Mouse (Mus musculus) granulocyte monocyte progenitor cell, adult 5-6 weeks (primary cell): Measurements from ENCODE around the gene Polm. TPM values are rescaled to one million over a fixed set of nuclear protein-coding genes. Genes with fewer than 3 reads are reported as not detected.

ENCODE experiments used
- ATAC-seq: replicated peaks from 2 replicates; pipeline ENCODE4 v1.8.0; 2016; ENCODE audit warnings: mild to moderate bottlenecking, moderate TSS enrichment, inconsistent platforms; ENCODE audit not compliant: poor library complexity, severe bottlenecking
- total RNA-seq, 2 experiments: library from RNA; stranded (forward) in 1 of 2; stranded (reverse) in 1 of 2; fragments of 200-712, 200-1000 nt in 1 of 2; fragments of >200 nt in 1 of 2; fragmentation: Nextera tagmentation in 1 of 2; gene quantifications; 2 replicates each; pipeline ENCODE4 v1.2.3; 2014 to 2017

The Polm gene
- total RNA-seq (2014; fragmentation: Nextera tagmentation) (0.73 and 2.3 TPM in 2 replicates), total RNA-seq (2017) (0.26 TPM in 1 of 2 replicates, not detected in the other)

DNA sequence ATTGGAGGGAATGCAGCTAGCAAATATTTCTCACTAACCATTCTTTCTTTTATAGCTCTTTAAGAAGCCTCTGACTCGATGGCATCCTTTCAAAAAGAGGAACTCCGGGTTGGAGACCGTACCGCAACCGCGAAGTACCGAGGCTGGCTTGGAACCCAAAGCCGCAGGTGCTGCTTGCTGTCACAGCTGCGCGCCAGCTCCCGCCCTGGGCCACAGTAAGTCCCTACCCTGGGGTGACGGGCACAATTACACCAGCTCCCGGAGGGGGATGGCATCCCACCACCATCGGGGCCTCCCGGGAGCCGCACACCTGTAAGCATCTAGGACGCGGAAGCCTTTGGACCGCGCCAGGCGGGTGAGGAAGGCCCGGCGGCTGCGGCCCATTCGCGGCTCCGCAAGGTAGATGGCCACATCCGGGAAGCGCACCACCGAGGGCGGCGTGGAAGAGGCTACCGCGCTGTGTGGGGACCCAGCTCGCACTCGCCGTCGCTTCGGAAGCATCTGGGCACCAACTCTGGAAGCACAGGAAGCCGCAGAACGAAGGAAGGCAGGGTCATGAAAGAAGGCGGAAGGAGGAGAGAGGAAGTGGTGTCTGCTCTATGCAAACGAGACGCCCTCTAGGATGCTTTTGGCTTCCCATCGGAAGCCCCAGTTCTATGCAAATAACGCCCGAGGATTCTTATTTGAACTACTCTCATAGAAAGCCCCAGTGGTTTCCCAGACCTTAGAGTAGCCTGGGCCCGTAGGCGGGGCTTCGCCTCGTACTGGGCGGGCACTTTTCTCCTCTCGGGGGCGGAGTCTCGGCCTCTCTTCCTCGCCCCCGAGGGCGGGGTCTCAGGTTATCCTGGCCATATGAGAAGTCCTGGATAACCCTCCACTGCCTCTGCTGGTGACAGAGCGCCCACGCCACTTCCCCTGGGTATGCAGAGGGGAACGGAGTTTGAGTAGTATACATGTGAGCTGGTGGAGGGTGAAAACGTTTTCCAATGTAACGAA, at the start of gene Polm:
Gene Polm, minus strand, starts transcription at position 766 of the 996 bp plus-strand sequence.
- peak; percentile 89 for ATAC-seq

DNA sequence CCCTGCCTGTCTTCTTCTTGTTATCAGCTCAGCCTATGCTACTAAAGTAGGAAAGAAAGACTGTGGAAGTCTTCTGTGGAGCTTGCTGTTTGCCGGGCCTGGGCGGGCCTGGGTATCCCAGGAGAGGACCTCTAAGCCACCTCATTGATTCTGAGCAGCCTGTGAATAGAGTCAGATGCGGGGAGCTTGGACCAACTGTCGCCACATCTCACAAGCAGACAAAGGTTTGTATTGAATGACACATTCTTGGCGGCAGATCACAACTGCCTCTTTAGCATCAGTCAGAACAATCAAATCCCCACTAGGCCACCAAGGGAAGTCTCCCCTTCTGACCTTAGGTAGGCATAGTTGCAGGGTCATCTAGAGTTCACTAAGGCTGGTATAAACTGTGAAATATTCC, 49.4 kb upstream of the Polm start:
- ATAC-seq, result no peak

DNA sequence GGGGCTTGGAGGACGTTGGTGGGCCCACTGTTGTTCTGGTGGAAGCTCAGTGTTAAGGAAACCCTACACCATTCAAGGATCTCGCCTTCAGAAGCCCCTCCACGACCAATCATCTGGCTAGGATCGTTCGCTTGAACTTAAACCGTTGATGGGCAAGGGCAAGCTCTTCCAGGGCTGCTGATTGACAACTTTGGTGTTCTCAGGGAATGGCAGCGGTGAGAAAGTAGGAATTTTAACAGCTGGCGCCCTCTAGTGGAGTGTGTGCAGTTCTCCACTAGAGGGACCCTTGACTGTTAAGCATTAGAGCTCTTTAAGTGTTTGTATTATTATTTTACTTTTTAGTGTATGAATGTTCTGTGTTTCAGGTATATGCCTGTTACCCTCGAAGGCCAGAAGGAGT, 48.4 kb upstream of the Polm start:
- peak; percentile 60 for ATAC-seq

GRCm38 (mm10) chr11:5882518-5882917, 44.7 kb upstream of the Polm start:
- peak; percentile 33 for ATAC-seq

- peak; percentile 36; the same call in 1 of the 2 replicates for ATAC-seq
These were observed 42.1 kb upstream of the Polm start for GRCm38 (mm10) chr11:5879905-5880304.

DNA sequence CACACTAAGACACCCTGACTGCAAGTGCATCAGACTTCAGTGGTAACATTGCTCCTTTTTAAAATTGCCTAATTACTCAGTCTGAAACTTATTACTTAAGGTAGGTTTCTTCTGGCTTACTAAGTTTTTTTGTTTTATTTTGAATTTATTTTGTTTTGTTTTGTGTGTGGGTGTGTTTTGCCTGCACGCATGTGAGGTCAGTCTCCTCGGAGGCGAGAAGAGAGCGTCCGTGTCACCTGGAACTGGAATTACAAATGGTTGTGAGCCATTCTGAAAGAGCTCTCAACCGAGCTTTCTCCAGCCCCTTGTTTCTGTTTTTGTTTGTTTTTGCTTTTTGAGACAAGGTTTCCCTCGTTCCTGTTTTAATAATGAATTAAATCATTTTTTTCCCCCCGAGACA, 40.8 kb upstream of the Polm start:
- ATAC-seq, result no peak

GRCm38 (mm10) chr11:5877921-5878526, 40.2 kb upstream of the Polm start, which contains the start of gene Pold2:
TSS of gene Pold2 (minus strand) at chr11:5878292.
- ATAC-seq, result peak; percentile 93

- no peak for ATAC-seq
These were observed 39.6 kb upstream of the Polm start for GRCm38 (mm10) chr11:5877421-5877820.

- no peak for ATAC-seq
These were observed 35.4 kb upstream of the Polm start for GRCm38 (mm10) chr11:5873192-5873591.

DNA sequence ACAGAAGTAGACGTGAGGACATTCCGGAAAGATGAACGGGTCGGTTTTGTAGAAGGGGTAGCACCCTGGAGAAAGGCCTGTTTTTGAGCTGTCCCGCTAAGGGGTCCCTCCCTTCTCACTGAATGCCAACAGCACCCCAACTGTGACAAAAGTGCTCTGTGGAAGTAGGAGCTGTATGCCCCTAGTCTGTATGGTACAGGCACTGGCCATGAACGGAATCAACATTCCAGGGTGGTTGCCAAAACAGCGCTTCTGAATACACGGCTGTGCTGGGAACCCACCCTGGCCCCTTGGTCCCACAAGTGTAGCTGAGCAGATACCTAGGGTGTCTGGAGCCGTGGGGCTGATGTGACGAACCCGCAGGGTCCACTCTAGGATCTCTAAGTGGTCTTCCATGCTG, 34.9 kb upstream of the Polm start:
- ATAC-seq, result no peak

DNA sequence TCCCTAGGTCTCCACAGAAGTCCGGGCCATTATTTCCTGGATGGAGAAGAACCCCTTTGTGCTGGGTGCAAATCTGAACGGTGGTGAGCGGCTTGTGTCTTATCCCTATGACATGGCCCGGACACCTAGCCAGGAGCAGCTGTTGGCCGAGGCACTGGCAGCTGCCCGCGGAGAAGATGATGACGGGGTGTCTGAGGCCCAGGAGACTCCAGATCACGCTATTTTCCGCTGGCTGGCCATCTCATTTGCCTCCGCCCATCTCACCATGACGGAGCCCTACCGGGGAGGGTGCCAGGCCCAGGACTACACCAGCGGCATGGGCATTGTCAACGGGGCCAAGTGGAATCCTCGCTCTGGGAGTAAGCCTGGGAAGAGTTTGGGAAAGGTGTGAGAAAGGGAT, 32.3 kb upstream of the Polm start:
- ATAC-seq, result no peak

DNA sequence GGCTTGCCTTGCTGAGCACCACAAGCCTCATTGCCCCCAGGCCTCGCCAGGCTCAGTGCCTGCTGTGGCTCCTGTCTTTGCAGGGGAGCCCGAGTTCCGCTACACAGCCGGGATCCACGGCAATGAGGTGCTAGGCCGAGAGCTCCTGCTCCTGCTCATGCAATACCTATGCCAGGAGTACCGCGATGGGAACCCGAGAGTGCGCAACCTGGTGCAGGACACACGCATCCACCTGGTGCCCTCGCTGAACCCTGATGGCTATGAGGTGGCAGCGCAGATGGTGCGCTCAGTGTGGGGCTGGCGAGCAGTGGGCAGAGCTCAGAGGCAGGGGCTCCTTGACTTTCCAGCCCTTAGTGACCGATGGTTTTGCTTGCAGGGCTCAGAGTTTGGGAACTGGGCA, 31.5 kb upstream of the Polm start:
- ATAC-seq, result no peak

DNA sequence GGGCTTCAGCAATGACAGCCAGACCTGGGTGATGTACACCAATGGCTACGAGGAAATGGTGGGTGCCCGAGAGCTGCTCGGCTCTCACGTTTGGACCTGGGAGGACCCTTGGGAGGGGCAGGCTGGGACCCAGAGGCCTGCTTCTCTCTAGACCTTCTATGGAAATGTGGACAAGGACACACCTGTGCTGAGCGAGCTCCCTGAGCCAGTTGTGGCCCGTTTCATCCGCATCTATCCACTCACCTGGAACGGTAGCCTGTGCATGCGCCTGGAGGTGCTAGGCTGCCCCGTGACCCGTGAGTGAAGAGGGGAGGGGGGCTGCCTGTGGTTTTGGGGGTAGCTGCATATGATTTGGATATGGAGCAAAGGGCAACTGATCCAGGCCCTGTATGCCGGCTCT, 30.5 kb upstream of the Polm start:
- ATAC-seq, result no peak

- no peak for ATAC-seq
These were observed 29.4 kb upstream of the Polm start for GRCm38 (mm10) chr11:5867196-5867595.

- no peak for ATAC-seq
These were observed 24.7 kb upstream of the Polm start for GRCm38 (mm10) chr11:5862394-5863105.

- peak; percentile 38 for ATAC-seq
These were observed 24.0 kb upstream of the Polm start, which contains the start of gene Aebp1 for GRCm38 (mm10) chr11:5861678-5862393. TSS of gene Aebp1 (plus strand) at chr11:5861947.

GRCm38 (mm10) chr11:5860639-5861038, 22.8 kb upstream of the Polm start:
- no peak for ATAC-seq

- ATAC-seq, result no peak
These were observed 22.2 kb upstream of the Polm start for GRCm38 (mm10) chr11:5859883-5860550.

DNA sequence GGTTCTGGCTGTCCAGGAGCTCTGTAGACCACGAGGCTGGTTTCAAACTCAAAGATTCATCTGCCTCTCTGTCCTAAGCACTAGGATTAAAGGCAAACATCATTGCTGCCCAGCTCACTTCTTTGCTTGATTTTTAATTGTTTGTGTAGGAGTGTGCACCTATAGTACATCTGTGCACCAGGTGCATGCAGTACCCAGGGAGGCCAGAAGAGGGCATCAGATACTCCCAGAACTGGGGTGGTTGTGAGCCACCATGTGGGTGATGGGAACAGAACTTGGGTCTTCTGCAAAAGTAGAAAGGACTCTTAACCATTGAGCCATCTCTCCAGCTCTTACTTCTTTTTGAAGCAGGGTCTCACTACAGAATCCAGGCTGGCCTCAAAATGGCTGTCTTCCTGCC, 20.9 kb upstream of the Polm start:
- no peak for ATAC-seq
